Mouse (Mus musculus) gastrocnemius, adult 8-10 months (tissue): Measurements from ENCODE around the gene Gm6482. TPM values are rescaled to one million over a fixed set of nuclear protein-coding genes. Genes with fewer than 3 reads are reported as not detected.
"Not testable (repeated sequence)": the region's sequence is repeated elsewhere in the genome, so short reads cannot be mapped to it uniquely, and the experiment has no call there.

ENCODE experiments used
- DNase-seq, 2 experiments: peaks; one replicate each; pipeline ENCODE4 v3.0.0; 2022; ENCODE audit warnings: low spot score in 2 of 2
- total RNA-seq, 4 experiments: library from RNA; stranded (reverse); gene quantifications; 2 replicates each; pipeline ENCODE4 v1.2.4; 2022

Gm6482 gene
- total RNA-seq: not detected

DNA sequence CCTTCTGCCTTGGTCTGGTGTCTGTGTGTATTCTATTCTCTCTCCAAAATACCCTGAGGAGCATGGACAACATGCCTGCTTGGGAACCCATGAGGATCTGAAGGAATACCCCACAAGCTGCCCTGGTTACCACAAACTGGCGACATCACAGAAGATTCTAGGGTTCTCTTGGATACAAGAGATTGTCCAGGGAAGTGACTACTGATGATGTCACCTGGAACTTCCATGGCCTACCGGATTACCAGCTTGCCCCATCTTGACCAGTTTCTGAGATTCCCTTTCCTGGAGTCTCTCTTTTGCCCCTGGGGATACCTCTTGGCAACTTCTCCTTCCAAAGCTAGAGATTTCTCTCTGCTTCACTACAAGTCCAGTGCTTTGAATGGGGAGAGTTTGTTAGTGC lies at the start of gene Gm6482:
Gm6482 (minus strand) TSS at position 101 of the 400 bp plus-strand sequence.
- not testable (repeated sequence) for DNase-seq

DNA sequence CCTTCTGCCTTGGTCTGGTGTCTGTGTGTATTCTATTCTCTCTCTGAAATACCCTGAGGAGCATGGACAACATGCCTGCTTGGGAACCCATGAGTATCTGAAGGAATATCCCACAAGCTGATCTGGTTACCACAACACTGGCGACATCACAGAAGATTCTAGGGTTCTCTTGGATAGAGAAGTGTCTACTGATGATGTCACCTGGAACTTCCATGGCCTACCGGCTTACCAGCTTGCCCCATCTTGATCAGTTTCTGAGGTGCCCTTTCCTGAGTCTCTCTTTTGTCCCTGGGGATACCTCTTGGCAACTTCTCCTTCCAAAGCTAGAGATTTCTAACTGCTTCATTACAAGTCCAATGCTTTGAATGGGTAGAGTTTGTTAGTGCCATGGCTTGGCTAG lies 45.3 kb upstream of the Gm6482 start, which contains the start of gene Gm7954:
Gm7954 (minus strand) TSS at position 101 of the 400 bp plus-strand sequence.
- not testable (repeated sequence) for DNase-seq

DNA sequence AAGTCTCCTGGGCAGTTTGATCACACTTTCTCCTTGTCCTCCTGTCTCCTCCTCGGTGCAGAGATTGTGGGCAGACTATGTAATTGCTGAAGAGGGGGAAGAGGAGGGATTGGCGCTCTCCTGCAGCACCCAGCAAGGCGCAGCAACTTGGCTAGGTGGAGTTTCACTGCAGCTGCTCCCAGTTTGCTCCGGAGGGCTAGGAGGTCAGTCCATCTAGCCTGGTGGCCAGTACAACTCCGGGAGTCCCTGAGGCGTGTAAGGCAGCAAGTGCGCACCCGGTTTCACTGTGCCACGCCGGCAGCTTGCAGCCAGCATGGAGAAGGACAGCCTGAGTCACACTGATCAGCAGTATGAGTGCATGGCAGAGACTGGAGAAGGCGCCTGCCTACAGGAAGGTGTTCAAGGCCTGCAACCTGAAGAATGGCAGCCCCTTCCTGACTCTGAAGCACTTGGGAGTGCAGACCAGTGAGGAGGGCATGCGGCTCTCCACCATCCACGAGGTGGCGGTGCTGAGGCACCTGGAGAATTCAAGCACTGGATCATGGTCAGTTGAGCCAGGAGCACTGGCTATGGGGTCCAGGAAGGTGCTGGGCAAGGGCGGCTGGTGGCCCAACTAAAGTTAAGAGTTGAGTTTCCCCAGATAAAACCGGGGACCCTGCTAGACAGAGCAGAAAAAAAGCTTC lies 17.5 kb upstream of the Gm6482 start:
- DNase-seq: not testable (repeated sequence)

DNA sequence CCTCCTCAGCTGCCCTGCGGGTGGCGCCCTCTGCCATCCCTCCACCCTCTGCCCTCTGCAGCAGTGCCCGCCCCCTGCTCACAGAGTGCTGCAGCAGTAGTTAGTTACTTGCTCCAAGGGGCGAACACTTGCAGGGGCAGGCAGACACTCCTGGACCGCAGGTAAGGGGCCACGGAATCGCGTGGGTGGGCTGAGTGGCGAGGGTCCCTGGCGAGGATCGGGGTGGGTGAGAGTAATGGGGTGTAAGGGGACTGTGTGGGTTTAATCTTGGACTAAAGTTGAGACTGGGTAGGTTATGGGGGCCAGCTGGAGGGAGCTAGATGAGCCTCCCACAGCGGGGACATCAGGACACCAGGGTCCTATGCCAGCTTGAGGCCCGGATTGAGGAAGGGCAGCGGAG lies 16.6 kb upstream of the Gm6482 start:
- not testable (repeated sequence) for DNase-seq

GRCm38 (mm10) chr14:41386279-41386678 lies 21.8 kb downstream of the Gm6482 start, which contains the start of gene Gm7945:
Gene Gm7945, minus strand, starts transcription at chr14:41386379.
- not testable (repeated sequence) for DNase-seq

Other genes with a start within 250 kb of the Gm6482 start
- gene Sftpd, start 223.1 kb downstream of the Gm6482 start, total RNA-seq: not detected
- gene Gm2832, start 129.5 kb downstream of the Gm6482 start, total RNA-seq: not detected
- not detected for gene Gm5798, start 59.7 kb downstream of the Gm6482 start, total RNA-seq
- gene Gm7945, start 21.9 kb downstream of the Gm6482 start, total RNA-seq: not detected
- gene Gm7954, start 45.2 kb upstream of the Gm6482 start, total RNA-seq: not detected
- gene Gm3486, start 81.2 kb upstream of the Gm6482 start, total RNA-seq: not detected
- not detected for gene Gm7970, start 147.3 kb upstream of the Gm6482 start, total RNA-seq
- not detected for gene 1700049E17Rik2, start 164.9 kb upstream of the Gm6482 start, total RNA-seq
- gene Gm3072, start 216.3 kb upstream of the Gm6482 start, total RNA-seq: not detected
- gene Gm3676, start 238.2 kb upstream of the Gm6482 start, total RNA-seq: not detected